Mouse (Mus musculus) ES-Bruce4 (cell line): ENCODE measurements around the gene Pcsk4.

Experiments used
- CTCF ChIP-seq: IDR thresholded peaks from one replicate; pipeline ENCODE4 v1.8.1; 2011; ENCODE audit warnings: low read depth, low read length
- POLR2A ChIP-seq: IDR thresholded peaks from one replicate; pipeline ENCODE4 v1.8.1; 2011; ENCODE audit warnings: low read length; ENCODE audit not compliant: insufficient read depth

DNA sequence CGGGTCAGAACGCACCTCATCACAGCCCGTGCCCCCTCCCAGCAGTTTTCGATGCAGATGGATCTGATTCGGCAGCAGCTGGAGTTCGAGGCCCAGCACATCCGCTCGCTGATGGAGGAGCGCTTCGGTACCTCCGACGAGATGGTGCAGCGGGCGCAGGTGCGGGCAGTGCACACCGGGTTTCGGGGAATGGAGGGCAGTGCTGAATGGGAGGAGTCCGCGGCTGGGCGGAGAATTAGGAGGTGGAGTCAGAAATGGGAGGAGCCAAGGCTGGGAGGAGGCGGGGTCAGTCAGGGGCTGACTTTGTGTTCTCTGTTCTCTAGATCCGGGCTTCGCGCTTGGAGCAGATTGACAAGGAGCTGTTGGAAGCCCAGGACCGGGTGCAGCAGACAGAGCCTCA is 24.4 kb downstream of the Pcsk4 start:
- TF ChIP-seq CTCF: no peak
- TF ChIP-seq POLR2A: peak; percentile 80
